Mouse (Mus musculus): Measurements from ENCODE around the gene Mier1. TPM values are rescaled to one million over a fixed set of nuclear protein-coding genes. Genes with fewer than 3 reads are reported as not detected.

Gene Mier1
- polyA plus RNA-seq (2012; rRNA removed) = 63.8 and 65.4 TPM in 2 replicates

DNA sequence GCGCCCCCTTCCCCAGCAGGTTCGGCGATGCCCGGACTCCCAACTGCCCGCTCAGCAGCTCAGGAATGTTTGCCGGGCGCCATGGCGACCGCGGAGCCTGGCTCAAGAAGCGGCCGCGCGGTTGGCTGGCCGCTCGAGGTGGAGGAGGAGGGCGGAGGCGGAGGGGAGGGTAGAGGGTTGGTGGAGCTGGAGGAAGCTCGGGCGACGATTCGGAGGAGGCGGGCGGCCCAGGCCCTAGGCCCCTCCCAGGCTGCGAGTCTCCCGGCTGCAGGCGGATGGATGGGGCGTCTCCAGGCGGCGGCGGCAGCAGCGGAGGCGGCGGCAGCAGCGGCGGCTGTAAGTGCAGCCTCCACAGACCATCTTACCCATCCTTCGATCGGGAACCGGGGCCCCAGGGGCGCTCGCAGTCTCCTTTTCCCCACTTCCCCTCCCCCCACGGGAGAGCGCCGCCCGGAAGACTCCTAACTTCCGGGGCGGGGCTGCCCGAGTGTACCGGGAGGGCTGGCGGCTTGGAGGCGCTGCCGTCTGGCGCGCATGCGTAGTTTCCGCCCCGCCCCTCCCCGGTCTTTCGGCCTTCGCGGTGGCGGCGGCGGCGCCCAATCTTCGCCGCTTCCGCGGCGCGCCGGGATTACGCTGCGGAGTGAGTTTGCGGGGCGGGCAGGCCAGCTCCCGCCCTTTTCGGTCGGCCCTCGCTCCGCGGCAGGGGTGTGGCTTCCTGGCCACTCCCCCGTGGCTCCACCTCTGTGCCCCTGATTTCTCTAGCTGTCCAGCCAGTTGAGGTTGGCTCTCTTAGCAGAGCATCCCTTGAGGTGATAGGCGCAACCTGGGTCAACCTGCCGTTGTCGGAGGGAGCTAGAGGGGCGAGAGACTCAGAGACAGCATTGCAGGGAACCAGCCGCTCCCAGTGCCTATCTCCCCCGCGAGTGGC, at the start of gene Mier1, which contains the start of gene Wdr78:
Gene Mier1 (plus strand): TSS at position 207 of the 928 bp plus-strand sequence.
Gene Wdr78 (minus strand): TSS at position 372 of the 928 bp plus-strand sequence.
- peak within 1 kb of the TSS; percentile 93 for H3K27ac ChIP-seq (ENCODE audit: control insufficient read depth, insufficient read depth, low read length)
- H3K4me3 ChIP-seq (ENCODE audit: control insufficient read depth, insufficient read depth, low read length) = peak within 1 kb of the TSS; percentile 98
- under 1% methylated on average over 90 of the region's 90 CpGs for WGBS
- H3K4me1 ChIP-seq (replicated peaks; ENCODE audit: control insufficient read depth, insufficient read depth, low read length) = peaks cover 12% of the 10 kb centered on the region
- peaks cover 5% of the 10 kb centered on the region; the same call in 1 of the 2 replicates for H3K36me3 ChIP-seq (ENCODE audit: control insufficient read depth, insufficient read depth, low read length)
- TF ChIP-seq POLR2A (IDR thresholded peaks at IDR 0.05; ENCODE audit: control insufficient read depth, extremely low read depth, insufficient read depth, low read length, poor library complexity) = peak; percentile 78
- peak; percentile 23; the same call in 1 of the 2 replicates for TF ChIP-seq CTCF (IDR thresholded peaks at IDR 0.05; ENCODE audit: borderline replicate concordance, control insufficient read depth, extremely low read depth, insufficient read depth, low read length, poor library complexity)
- H3K27me3 ChIP-seq (ENCODE audit: control insufficient read depth, insufficient read depth, low read length) = no peaks in the 10 kb centered on the region
- peak; percentile 96 for DNase-seq

DNA sequence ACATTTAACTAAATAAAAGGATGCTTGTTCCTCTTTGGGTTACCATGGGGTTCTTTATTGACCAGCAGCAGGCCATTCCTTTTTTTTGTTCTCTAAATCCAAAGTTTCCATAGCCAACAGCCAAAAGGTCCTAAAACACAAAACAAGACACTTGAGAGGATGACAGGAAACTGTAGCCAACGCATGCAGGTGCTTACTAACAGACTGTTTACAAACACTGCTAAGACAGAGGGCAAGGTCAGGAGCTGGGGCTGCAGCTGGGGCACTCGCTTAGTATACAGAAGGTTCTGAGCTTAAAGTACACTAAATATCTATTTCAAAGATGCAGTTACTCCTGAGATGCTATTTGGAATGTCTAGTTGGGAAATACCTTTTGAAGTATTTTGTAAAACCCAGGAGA, 49.8 kb upstream of the Mier1 start:
- Histone ChIP-seq H3K27ac (ENCODE audit: control insufficient read depth, insufficient read depth, low read length) (peak overlapping the region; percentile 94), H3K4me3 (ENCODE audit: control insufficient read depth, insufficient read depth, low read length) (no peak overlapping the region), H3K4me1 (replicated peaks; ENCODE audit: control insufficient read depth, insufficient read depth, low read length) (peaks cover 27% of the 10 kb centered on the region), H3K27me3 (ENCODE audit: control insufficient read depth, insufficient read depth, low read length) (no peaks in the 10 kb centered on the region), H3K36me3 (ENCODE audit: control insufficient read depth, insufficient read depth, low read length) (peaks cover 13% of the 10 kb centered on the region)
- no peak for TF ChIP-seq POLR2A (IDR thresholded peaks at IDR 0.05; ENCODE audit: control insufficient read depth, extremely low read depth, insufficient read depth, low read length, poor library complexity)
- TF ChIP-seq CTCF (IDR thresholded peaks at IDR 0.05; ENCODE audit: borderline replicate concordance, control insufficient read depth, extremely low read depth, insufficient read depth, low read length, poor library complexity) = no peak
- 21% methylated on average over 2 of the region's 2 CpGs for WGBS
- peak; percentile 37 for DNase-seq

DNA sequence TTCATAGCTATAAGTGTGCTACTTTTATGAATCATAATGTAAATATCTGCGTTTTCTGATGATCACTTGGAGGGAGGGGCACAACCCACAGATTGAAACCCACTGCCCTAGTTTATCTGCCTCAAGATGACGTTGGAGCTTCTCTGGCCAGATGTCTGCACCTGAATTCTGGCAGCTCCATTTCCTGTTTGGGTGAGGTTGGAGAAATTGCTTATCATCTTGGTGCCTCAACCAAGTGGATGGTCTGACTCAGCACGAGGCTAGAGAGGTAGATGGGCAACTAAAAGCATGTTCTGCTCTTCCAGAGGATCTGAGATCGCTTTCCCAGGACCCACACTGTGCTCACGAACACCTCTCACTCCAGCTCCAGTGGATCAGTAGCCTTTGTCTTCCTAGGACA, 49.2 kb upstream of the Mier1 start:
- peaks cover 10% of the 10 kb centered on the region; the same call in 1 of the 2 replicates for H3K36me3 ChIP-seq (ENCODE audit: control insufficient read depth, insufficient read depth, low read length)
- H3K27ac ChIP-seq (ENCODE audit: control insufficient read depth, insufficient read depth, low read length) = peak overlapping the region; percentile 77
- no peak for TF ChIP-seq CTCF (IDR thresholded peaks at IDR 0.05; ENCODE audit: borderline replicate concordance, control insufficient read depth, extremely low read depth, insufficient read depth, low read length, poor library complexity)
- TF ChIP-seq POLR2A (IDR thresholded peaks at IDR 0.05; ENCODE audit: control insufficient read depth, extremely low read depth, insufficient read depth, low read length, poor library complexity) = no peak
- WGBS = 27% methylated on average over 5 of the region's 5 CpGs
- H3K4me3 ChIP-seq (ENCODE audit: control insufficient read depth, insufficient read depth, low read length) = no peak overlapping the region
- H3K27me3 ChIP-seq (ENCODE audit: control insufficient read depth, insufficient read depth, low read length) = no peaks in the 10 kb centered on the region
- DNase-seq = peak; percentile 66
- H3K4me1 ChIP-seq (replicated peaks; ENCODE audit: control insufficient read depth, insufficient read depth, low read length) = peaks cover 25% of the 10 kb centered on the region

DNA sequence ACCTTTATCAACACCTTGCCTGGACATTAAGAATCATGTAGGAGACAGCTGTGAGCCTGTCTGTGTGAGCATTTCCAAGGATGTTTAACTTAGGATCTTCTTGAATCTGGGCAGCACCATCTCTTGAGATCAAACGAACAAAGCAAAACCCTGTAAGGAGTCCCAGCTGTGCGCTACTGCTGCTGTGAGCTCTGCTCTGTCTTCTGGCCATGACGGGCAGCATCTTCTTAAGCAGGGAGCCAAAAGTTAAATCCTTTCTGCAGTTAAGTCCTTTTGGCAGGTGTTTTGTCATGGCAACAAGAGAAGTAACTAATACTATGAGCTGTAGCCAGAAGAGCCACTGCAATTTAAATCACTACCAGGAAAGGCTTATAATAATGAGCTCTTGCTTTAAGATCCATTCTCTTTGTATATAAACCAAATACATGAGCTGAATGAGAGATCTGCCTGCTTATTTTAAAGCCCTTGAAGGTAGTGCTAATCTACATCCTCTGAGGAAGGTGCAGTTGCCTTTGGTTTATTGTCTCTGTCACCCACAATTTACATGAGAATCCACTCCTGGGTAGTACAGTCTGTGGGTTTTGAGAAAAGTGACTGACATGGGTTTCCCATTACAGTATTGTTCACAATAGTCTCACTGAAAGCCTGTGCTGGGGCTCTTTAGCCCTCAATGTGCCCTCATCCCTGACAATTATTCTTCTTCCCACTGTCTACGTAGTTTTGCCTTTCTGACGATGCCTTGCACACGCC, 46.1 kb upstream of the Mier1 start:
- H3K36me3 ChIP-seq (ENCODE audit: control insufficient read depth, insufficient read depth, low read length) = peaks cover 13% of the 10 kb centered on the region
- no peak overlapping the region for H3K4me3 ChIP-seq (ENCODE audit: control insufficient read depth, insufficient read depth, low read length)
- WGBS = 60% methylated on average over 6 of the region's 6 CpGs
- TF ChIP-seq POLR2A (IDR thresholded peaks at IDR 0.05; ENCODE audit: control insufficient read depth, extremely low read depth, insufficient read depth, low read length, poor library complexity) = no peak
- H3K27ac ChIP-seq (ENCODE audit: control insufficient read depth, insufficient read depth, low read length) = peak overlapping the region; percentile 78
- DNase-seq = no peak
- H3K27me3 ChIP-seq (ENCODE audit: control insufficient read depth, insufficient read depth, low read length) = no peaks in the 10 kb centered on the region
- H3K4me1 ChIP-seq (replicated peaks; ENCODE audit: control insufficient read depth, insufficient read depth, low read length) = peaks cover 25% of the 10 kb centered on the region

GRCm38 (mm10) chr4:103070631-103071030, 43.6 kb upstream of the Mier1 start:
- H3K36me3 ChIP-seq (ENCODE audit: control insufficient read depth, insufficient read depth, low read length) = peaks cover 13% of the 10 kb centered on the region
- no peaks in the 10 kb centered on the region for H3K27me3 ChIP-seq (ENCODE audit: control insufficient read depth, insufficient read depth, low read length)
- WGBS = 29% methylated on average over 3 of the region's 3 CpGs
- no peak for TF ChIP-seq CTCF (IDR thresholded peaks at IDR 0.05; ENCODE audit: borderline replicate concordance, control insufficient read depth, extremely low read depth, insufficient read depth, low read length, poor library complexity)
- TF ChIP-seq POLR2A (IDR thresholded peaks at IDR 0.05; ENCODE audit: control insufficient read depth, extremely low read depth, insufficient read depth, low read length, poor library complexity) = no peak
- H3K4me3 ChIP-seq (ENCODE audit: control insufficient read depth, insufficient read depth, low read length) = no peak overlapping the region
- peak; percentile 32 for DNase-seq
- H3K27ac ChIP-seq (ENCODE audit: control insufficient read depth, insufficient read depth, low read length) = no peak overlapping the region
- peaks cover 25% of the 10 kb centered on the region for H3K4me1 ChIP-seq (replicated peaks; ENCODE audit: control insufficient read depth, insufficient read depth, low read length)

- 95% methylated on average over 5 of the region's 5 CpGs for WGBS
- Histone ChIP-seq H3K4me1 (replicated peaks; ENCODE audit: control insufficient read depth, insufficient read depth, low read length) (no peaks in the 10 kb centered on the region), H3K27me3 (ENCODE audit: control insufficient read depth, insufficient read depth, low read length) (no peaks in the 10 kb centered on the region), H3K36me3 (ENCODE audit: control insufficient read depth, insufficient read depth, low read length) (peaks cover 20% of the 10 kb centered on the region), H3K27ac (ENCODE audit: control insufficient read depth, insufficient read depth, low read length) (no peak overlapping the region), H3K4me3 (ENCODE audit: control insufficient read depth, insufficient read depth, low read length) (no peak overlapping the region)
- no peak for DNase-seq
- TF ChIP-seq CTCF (IDR thresholded peaks at IDR 0.05; ENCODE audit: borderline replicate concordance, control insufficient read depth, extremely low read depth, insufficient read depth, low read length, poor library complexity) (no peak), POLR2A (IDR thresholded peaks at IDR 0.05; ENCODE audit: control insufficient read depth, extremely low read depth, insufficient read depth, low read length, poor library complexity) (no peak)
These were observed 29.0 kb upstream of the Mier1 start for GRCm38 (mm10) chr4:103085237-103085636.

Measured in thymus, adult 2 months (tissue).